Mouse (Mus musculus) liver, adult 2 months (tissue): ENCODE measurements around the gene Ankrd13d. TPM values are rescaled to one million over a fixed set of nuclear protein-coding genes. Genes with fewer than 3 reads are reported as not detected.

Experiments
- DNase-seq: peaks from one replicate; pipeline ENCODE4 v3.0.0-alpha.2; 2011; ENCODE audit warnings: low read depth, low spot score; ENCODE audit errors: extremely low read depth
- H3K27ac ChIP-seq: fragments of 200-500 bp; replicated peaks from 2 replicates; pipeline ENCODE4 v1.5.1; 2012; ENCODE audit warnings: low read depth, mild to moderate bottlenecking, control low read depth, inconsistent platforms, low read length; ENCODE audit not compliant: insufficient read depth
- H3K27me3 ChIP-seq: fragments of 200-500 bp; 2 replicates; pipeline ENCODE4 v1.6.1; 2012; ENCODE audit warnings: mild to moderate bottlenecking, moderate library complexity, low read length, inconsistent platforms; ENCODE audit not compliant: control insufficient read depth, insufficient read depth
- H3K36me3 ChIP-seq: fragments of 200-500 bp; 2 replicates; pipeline ENCODE4 v1.6.1; 2012; ENCODE audit warnings: low read length, inconsistent platforms; ENCODE audit not compliant: control insufficient read depth, insufficient read depth
- H3K4me1 ChIP-seq: fragments of 200-500 bp; 2 replicates; pipeline ENCODE4 v1.6.1; 2011; ENCODE audit warnings: low read length; ENCODE audit not compliant: control insufficient read depth, insufficient read depth
- H3K4me3 ChIP-seq: fragments of 200-500 bp; 2 replicates; pipeline ENCODE4 v1.5.1; 2011; ENCODE audit warnings: low read depth, mild to moderate bottlenecking, control low read depth, low read length, moderate library complexity; ENCODE audit not compliant: insufficient read depth
- H3K79me2 ChIP-seq: fragments of 200-500 bp; 2 replicates; pipeline ENCODE4 v1.6.1; 2012; ENCODE audit warnings: inconsistent platforms, mild to moderate bottlenecking, low read length, moderate library complexity; ENCODE audit not compliant: control insufficient read depth, insufficient read depth
- H3K9ac ChIP-seq: fragments of 200-500 bp; 2 replicates; pipeline ENCODE4 v1.6.1; 2012; ENCODE audit warnings: low read depth, mild to moderate bottlenecking, control low read depth, inconsistent platforms, low read length
- CTCF ChIP-seq: fragments of 200-500 bp; IDR thresholded peaks from 2 replicates; pipeline ENCODE4 v1.5.1; 2011; ENCODE audit warnings: low read depth, low read length, control low read depth
- POLR2A ChIP-seq: fragments of 200-500 bp; IDR thresholded peaks from 2 replicates; pipeline ENCODE4 v1.6.1; 2011; ENCODE audit warnings: low read length, control low read depth; ENCODE audit not compliant: insufficient read depth; ENCODE audit errors: extremely low read depth
- WGBS: fragments of 180-500 bp; shearing (Covaris S2); methylation state at CpG from one replicate; pipeline ENCODE4 v1.1.7; 2018; 5-methylcytosine and 5-hydroxymethylcytosine counted together
- polyA plus RNA-seq: library from polyadenylated mRNA; depleted of rRNA; stranded (reverse); fragments of >200 nt; gene quantifications from 2 replicates; pipeline ENCODE4 v1.2.3, GENCODE M21; 2012
- total RNA-seq: library from RNA; depleted of rRNA; stranded (reverse); fragments of >200 nt; gene quantifications from 2 replicates; pipeline ENCODE4 v1.2.3, GENCODE M21; 2014

Ankrd13d gene
- total and polyA plus RNA-seq, 2 experiments = 0.46 to 0.60 TPM

DNA sequence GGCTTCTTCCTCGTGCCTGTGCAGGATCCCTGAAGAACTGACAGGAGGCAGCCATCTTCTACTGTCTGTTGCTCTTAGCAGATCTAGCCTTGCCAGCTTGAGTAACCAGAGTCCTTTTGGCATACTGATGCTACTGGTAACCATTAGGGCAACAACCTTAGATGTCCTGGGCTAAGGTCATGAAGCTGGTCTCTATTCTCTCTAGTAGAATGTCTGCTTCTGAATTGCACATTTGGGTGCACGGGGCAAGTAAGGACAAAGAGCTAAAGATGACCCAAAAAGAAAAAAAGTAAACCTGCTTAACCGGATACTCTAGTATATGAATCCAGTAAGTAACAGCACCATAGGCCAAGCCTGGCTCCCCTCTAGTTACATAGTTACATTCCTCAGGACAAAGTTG lies 43.2 kb upstream of the Ankrd13d start:
- WGBS = 12% methylated on average over 3 of the region's 3 CpGs
- no peak overlapping the region for H3K4me3 ChIP-seq
- peaks cover 11% of the 10 kb centered on the region for H3K4me1 ChIP-seq
- H3K79me2 ChIP-seq = no peaks in the 10 kb centered on the region; the same call in 1 of the 2 replicates
- H3K27ac ChIP-seq = 0 out of 2 replicates have a peak overlapping the region, but pooled peaks have one; percentile 25
- no peak overlapping the region for H3K9ac ChIP-seq
- peak; percentile 98 for DNase-seq
- no peaks in the 10 kb centered on the region for H3K27me3 ChIP-seq
- TF ChIP-seq POLR2A (no peak), CTCF (no peak)
- peaks cover 77% of the 10 kb centered on the region for H3K36me3 ChIP-seq

GRCm38 (mm10) chr19:4322134-4322533 lies 39.2 kb upstream of the Ankrd13d start:
- Histone ChIP-seq H3K27ac (no peak overlapping the region), H3K36me3 (peaks cover 79% of the 10 kb centered on the region), H3K4me3 (no peak overlapping the region), H3K9ac (no peak overlapping the region), H3K79me2 (no peaks in the 10 kb centered on the region; the same call in 1 of the 2 replicates), H3K27me3 (no peaks in the 10 kb centered on the region), H3K4me1 (peaks cover 13% of the 10 kb centered on the region)
- TF ChIP-seq POLR2A (no peak), CTCF (no peak)
- WGBS = 34% methylated on average over 3 of the region's 3 CpGs
- peak; percentile 66 for DNase-seq

DNA sequence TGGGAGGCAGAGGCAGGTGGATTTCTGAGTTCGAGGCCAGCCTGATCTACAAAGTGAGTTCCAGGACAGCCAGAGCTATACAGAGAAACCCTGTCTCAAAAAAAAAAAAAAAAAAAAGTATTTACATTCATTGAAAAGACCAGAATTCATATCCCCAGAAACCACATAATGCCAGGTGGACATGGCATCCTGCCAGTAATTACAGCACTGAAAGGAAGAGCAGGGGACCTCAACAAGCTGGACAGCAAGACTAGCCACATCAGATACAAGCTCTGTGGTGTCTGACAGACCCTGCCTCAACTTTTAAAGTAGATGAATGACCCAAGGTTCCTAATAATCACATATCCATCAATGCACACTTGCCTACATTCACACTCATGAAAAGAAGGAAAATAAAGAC lies 38.7 kb upstream of the Ankrd13d start:
- WGBS = 92% methylated on average over 1 of the region's 1 CpGs
- no peak overlapping the region for H3K4me3 ChIP-seq

DNA sequence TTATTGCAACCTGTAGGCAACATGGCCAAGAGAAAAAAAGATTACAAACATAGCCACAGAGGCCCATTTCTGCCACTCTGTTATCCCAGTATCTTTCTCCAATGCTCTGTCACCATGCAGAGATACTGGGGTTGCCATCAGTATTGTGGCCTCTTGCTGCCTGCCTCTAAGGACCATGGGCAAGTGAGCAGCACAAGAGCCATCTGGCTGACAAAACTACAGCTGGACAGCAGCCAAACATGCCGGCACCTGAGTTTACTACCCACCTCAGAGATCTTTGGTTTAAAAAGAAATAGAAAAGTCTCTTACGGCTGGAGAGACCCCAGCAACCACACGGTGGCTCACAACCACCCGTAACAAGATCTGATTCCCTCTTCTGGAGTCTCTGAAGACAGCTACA lies 36.3 kb upstream of the Ankrd13d start:
- Histone ChIP-seq H3K27ac (no peak overlapping the region), H3K4me3 (no peak overlapping the region), H3K79me2 (no peaks in the 10 kb centered on the region), H3K9ac (no peak overlapping the region), H3K36me3 (peaks cover 59% of the 10 kb centered on the region), H3K27me3 (no peaks in the 10 kb centered on the region), H3K4me1 (peaks cover 15% of the 10 kb centered on the region)
- no peak for TF ChIP-seq CTCF
- no peak for TF ChIP-seq POLR2A
- 76% methylated on average over 4 of the region's 4 CpGs for WGBS
- no peak for DNase-seq

More for the DNA sequence above, 38.7 kb upstream of the Ankrd13d start:
- TF ChIP-seq POLR2A (no peak), CTCF (no peak)
- H3K9ac ChIP-seq = no peak overlapping the region
- no peaks in the 10 kb centered on the region; the same call in 1 of the 2 replicates for H3K79me2 ChIP-seq
- H3K27ac ChIP-seq = no peak overlapping the region
- peaks cover 74% of the 10 kb centered on the region for H3K36me3 ChIP-seq
- DNase-seq = no peak
- peaks cover 12% of the 10 kb centered on the region for H3K4me1 ChIP-seq
- H3K27me3 ChIP-seq = no peaks in the 10 kb centered on the region

DNA sequence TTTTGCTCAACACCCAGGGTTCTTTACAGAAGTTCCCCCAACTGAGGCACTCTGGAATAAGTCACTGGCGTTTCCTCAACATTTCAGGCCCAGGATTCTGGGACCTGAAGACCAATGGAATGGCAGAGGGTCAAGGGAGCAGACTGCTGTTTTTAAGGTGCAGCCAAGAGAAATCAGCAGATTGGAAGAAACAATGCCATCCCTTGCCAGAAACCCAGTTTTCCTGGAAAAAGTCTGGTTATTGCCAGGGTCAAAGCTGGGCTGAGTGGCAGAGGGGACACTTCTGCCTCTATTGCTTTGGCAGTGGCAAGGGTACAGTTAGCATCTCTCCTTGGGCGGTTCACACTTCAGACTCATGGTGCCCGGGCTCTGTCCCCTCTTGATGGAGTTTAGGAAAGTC lies 34.2 kb upstream of the Ankrd13d start:
- Histone ChIP-seq H3K9ac (no peak overlapping the region), H3K79me2 (no peaks in the 10 kb centered on the region), H3K36me3 (peaks cover 41% of the 10 kb centered on the region), H3K27ac (no peak overlapping the region), H3K27me3 (no peaks in the 10 kb centered on the region), H3K4me3 (no peak overlapping the region), H3K4me1 (peaks cover 15% of the 10 kb centered on the region)
- TF ChIP-seq CTCF = no peak
- TF ChIP-seq POLR2A = no peak
- 42% methylated on average over 3 of the region's 3 CpGs for WGBS
- peak; percentile 59 for DNase-seq

- peak; percentile 87 for DNase-seq
- H3K9ac ChIP-seq = no peak overlapping the region
- TF ChIP-seq POLR2A (no peak), CTCF (no peak)
- H3K4me3 ChIP-seq = no peak overlapping the region
- no peaks in the 10 kb centered on the region for H3K27me3 ChIP-seq
- WGBS = 12% methylated on average over 6 of the region's 6 CpGs
- no peaks in the 10 kb centered on the region for H3K79me2 ChIP-seq
- H3K36me3 ChIP-seq = peaks cover 25% of the 10 kb centered on the region
- peaks cover 15% of the 10 kb centered on the region for H3K4me1 ChIP-seq
- peak overlapping the region; percentile 28; the same call in 1 of the 2 replicates for H3K27ac ChIP-seq
Observed at GRCm38 (mm10) chr19:4315223-4315944, 32.4 kb upstream of the Ankrd13d start.
